Mouse (Mus musculus): ENCODE results near the gene Ccdc116.

DNA sequence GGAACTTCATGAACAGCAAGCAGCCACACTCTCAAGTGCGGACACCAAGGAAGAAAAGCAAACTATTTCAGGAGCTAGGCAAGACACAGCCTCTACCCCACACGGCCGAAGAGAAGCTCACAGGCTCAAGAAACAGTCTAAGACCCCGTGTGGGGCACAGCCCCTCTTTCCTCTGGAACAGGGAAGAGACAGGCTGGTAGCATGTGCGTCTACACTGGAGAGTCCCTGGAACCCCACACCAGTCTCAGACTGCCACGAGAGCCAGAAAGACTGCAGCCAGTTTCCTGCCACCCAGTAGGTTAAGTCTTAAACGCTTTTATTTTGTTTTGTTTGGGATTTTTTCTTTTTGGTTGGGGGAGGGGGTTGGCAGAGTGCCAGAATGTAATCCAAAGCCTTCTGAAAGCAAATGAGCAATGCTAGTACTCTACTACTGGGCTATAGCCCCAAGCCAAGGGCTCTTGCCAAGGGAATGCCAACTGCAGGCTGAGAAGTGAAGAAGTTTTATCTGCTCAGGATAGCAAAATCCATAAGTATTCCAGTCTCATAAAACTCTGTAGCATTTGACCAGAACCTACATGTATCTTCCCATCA is 44.3 kb downstream of the Ccdc116 start:
- TF ChIP-seq GATA1 (IDR thresholded peaks at IDR 0.05; ENCODE audit: borderline replicate concordance, low read length) = no peak
- TF ChIP-seq FLI1 (IDR thresholded peaks at IDR 0.05; ENCODE audit: low read length) = no peak
